Mouse (Mus musculus) erythroblast, embryonic 14.5 days (primary cell): ENCODE data around the gene Rreb1.

Source experiments
- GATA1 ChIP-seq: IDR thresholded peaks from 2 replicates; pipeline ENCODE4 v1.6.1; 2012; ENCODE audit warnings: low read length, inconsistent platforms, mixed read lengths
- TAL1 ChIP-seq: IDR thresholded peaks from 3 replicates; pipeline ENCODE4 v1.6.1; 2012; ENCODE audit warnings: low read length, inconsistent platforms, mixed read lengths

GRCm38 (mm10) chr13:37879556-37879955 is 101.4 kb downstream of the Rreb1 start:
- TF ChIP-seq GATA1, result no peak
- no peak for TF ChIP-seq TAL1
